Mouse (Mus musculus): ENCODE results near the gene Heatr6.

The Heatr6 gene

DNA sequence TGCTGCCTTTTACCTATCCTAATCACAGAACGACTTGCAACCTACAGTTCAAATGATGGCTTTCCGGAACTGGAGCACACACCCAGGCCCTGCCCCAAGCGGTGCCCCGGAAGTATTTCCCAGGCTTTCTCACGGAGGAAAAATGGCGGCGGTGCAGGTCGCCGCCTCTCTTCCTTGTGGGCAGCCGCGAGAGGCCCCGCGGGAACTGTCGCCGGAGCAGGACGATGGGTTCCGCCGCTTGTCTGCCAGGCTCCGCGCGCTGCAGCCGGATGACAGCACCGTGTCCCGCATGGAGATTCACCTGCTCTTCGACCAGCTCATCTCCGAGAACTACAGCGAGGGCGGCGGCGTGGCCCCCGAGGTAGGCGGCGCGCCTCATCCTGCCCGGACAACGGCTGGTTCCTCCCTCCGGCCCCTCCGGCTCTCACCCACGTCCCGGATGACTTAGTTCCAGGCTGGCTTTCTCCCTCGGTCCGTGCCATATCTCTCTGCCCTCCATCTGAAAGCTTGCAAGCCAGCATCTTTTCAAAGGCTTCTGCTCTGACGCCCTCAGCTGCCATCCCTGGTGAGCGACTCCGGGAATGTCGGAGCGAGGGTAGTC lies at the start of gene Heatr6:
Gene Heatr6 (plus strand): TSS at position 116 of the 601 bp plus-strand sequence.
- in situ Hi-C loops (cut with MboI, MseI): no loop called here

GRCm38 (mm10) chr11:83703705-83704104 lies 49.8 kb upstream of the Heatr6 start, which contains the start of gene Wfdc17:
Gene Wfdc17 (plus strand): TSS chr11:83703991.
- in situ Hi-C loops (cut with MboI, MseI): no loop called here

- in situ Hi-C loops (cut with MboI, MseI): no loop called here
Measured at GRCm38 (mm10) chr11:83708715-83709114, 44.8 kb upstream of the Heatr6 start, which contains the start of gene Wfdc18. Gene Wfdc18 (plus strand): TSS chr11:83709015.

DNA sequence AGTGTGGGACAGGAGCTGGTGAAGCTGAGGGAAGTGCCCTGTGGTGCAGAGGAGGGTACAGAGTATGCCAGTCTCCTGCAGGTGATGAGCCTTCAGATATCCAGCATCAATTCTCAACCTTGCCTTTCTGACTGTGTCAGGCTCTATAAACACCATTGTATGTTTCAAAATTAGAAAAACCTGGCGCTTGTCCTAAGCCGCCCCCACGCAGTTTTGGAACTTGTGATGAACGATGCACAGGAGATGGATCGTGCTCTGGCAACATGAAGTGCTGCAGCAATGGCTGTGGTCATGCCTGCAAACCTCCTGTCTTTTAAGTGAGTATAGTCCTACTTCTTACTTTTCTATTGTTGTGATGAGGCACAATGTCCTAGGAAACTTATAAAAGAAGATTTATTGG lies 43.8 kb upstream of the Heatr6 start:
- in situ Hi-C loops (cut with MboI, MseI): no loop called here

GRCm38 (mm10) chr11:83712671-83713070 lies 40.8 kb upstream of the Heatr6 start:
- in situ Hi-C loops (cut with MboI, MseI): no loop called here

DNA sequence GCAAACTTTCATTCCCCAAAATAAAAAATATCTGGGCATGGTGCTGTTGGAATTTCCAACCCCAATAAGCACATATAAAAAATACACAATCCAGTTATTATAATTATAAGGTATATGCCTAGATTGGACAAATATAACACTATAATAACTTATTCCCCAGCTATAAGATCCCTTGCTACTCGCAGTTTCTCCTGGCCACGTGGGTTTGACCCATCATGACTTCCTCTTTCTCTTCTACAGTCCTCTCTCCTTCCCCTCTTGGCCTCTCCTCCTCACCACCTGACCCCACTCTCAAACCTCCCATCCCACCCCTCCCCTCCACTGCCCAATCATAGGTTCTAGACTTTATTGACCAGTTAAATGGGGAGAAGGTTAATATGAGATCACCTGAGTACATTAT lies 39.6 kb upstream of the Heatr6 start:
- in situ Hi-C loops (cut with MboI, MseI): no loop called here

DNA sequence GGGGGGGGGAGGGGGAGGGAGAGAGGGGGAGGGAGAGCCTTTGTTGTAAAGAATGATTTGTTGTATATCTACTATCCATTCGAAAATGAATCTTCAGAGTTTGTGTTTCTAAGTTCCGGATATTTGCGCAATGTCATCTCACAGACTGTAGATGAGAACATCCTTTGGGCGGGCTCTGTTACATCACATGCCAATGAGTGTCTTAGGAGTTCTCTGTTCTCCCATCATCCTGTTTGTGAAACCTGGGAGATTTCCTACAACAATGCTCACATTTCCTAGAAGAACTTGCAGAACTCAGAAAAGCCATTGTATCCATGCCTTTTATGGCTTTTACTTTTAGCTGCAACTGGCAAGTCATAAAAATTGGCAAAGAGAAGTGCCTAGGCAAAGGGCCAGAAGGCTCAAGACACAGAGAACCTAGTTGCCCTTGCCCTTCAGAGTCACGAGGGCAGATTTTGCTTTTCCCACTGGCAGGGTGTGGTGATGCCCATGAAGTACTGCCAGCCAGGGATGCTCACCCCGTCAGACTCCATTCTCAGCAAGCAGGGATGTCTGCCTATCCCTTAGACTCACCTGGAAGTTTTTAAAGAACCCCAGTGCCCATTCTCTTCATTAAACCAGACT lies 36.3 kb upstream of the Heatr6 start:
- in situ Hi-C loops (cut with MboI, MseI): no loop called here

DNA sequence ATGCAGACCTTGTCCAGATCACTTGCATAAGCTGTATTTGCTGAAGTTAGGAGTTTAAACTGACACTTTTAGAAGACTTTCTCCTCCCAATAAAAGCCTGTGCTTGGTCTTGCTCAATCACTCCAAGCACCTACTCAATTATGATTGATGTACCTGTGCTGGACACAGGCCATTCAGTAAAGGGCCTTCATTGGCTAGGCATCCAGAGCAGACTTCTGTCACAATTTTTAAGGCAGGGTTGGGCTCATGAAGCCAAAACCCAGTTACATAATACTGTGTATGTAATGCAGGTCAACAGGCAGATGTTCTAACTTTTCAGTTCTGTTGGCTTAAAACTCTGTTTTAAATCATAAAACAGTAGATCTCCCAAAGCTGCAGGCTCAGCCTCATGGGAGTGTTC lies 32.7 kb upstream of the Heatr6 start:
- in situ Hi-C loops (cut with MboI, MseI): no loop called here

- in situ Hi-C loops (cut with MboI, MseI): no loop called here
Measured at GRCm38 (mm10) chr11:83728757-83729432, 24.6 kb upstream of the Heatr6 start.

- in situ Hi-C loops (cut with MboI, MseI): loop anchor here (10.0 kb wide), 1 partner anchor 96 kb away; no protein-coding TSS in a partner anchor
Measured at GRCm38 (mm10) chr11:83731116-83731515, 22.4 kb upstream of the Heatr6 start.

DNA sequence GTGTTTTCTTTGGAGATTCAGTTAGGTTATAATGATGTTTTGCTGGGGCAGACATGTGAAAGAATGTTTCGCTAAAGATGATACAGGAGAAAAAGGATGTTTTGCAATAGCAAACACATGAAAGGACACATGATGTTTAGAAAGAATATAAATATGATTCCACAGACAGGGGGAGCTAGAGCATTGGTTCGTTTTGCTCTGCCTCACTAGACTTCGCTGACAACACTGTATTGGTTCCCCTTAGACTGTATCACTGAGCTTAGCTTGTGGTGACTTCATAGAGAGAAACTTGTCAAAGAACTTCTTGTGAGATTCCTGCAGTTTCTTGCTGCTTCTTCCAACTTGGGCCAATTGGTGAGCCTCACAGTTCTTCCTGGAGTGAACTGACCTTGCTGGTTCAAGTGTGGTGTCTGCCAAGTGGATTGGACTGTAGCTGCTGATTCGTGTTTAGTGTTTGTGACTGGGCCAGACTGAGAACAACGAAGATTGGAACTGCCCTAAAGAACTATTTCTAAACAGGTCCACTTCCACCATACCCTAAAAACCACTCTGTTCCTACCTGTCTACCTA lies 20.3 kb upstream of the Heatr6 start:
- in situ Hi-C loops (cut with MboI, MseI): loop anchor here (10.0 kb wide), 1 partner anchor 98 kb away; no protein-coding TSS in a partner anchor

GRCm38 (mm10) chr11:83734215-83734614 lies 19.3 kb upstream of the Heatr6 start:
- in situ Hi-C loops (cut with MboI, MseI): loop anchor here (10.0 kb wide), 1 partner anchor 99 kb away; no protein-coding TSS in a partner anchor

GRCm38 (mm10) chr11:83735881-83736280 lies 17.6 kb upstream of the Heatr6 start:
- in situ Hi-C loops (cut with MboI, MseI): loop anchor here (5.0 to 10.0 kb wide), 2 partner anchors 101 to 184 kb away; no protein-coding TSS in a partner anchor

GRCm38 (mm10) chr11:83737109-83737558 lies 16.4 kb upstream of the Heatr6 start:
- in situ Hi-C loops (cut with MboI, MseI): loop anchor here (5.0 to 10.0 kb wide), 2 partner anchors 102 to 185 kb away; no protein-coding TSS in a partner anchor

- in situ Hi-C loops (cut with MboI, MseI): loop anchor here (5.0 to 10.0 kb wide), 2 partner anchors 104 to 187 kb away; no protein-coding TSS in a partner anchor
Measured at GRCm38 (mm10) chr11:83739241-83739640, 14.3 kb upstream of the Heatr6 start.

- in situ Hi-C loops (cut with MboI, MseI): no loop called here
Measured at GRCm38 (mm10) chr11:83740443-83740991, 13.0 kb upstream of the Heatr6 start.

GRCm38 (mm10) chr11:83741841-83742240 lies 11.7 kb upstream of the Heatr6 start:
- in situ Hi-C loops (cut with MboI, MseI): no loop called here

DNA sequence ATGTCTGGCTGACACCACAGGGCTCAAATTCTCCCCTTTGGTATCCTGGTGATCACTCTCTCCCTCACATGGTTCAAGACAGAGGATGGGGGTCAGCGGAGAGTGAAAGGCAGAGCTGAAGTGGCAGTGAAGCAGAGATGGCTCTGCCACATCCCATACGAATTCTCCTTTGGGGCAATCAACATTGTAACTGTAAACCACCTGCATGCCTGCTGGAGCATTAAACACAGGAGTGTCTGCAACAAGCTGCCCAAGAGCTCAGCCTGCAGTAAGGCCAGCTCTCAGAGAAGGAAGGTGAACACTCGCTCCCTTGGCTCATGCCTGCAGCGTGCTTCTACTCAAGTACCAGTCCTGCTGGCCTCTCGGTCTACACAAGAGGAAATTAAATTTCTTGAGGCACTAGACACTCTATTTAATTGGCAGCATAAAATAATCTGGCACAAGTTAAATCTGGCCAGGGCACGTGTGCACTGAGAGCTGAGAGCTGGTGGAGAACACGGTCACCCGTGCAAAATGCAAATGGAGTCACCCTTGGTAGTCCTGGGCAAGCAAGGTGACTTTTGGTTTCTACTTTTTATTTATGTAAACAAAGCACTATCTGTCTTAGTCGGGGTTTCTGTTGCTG lies 10.7 kb upstream of the Heatr6 start:
- in situ Hi-C loops (cut with MboI, MseI): no loop called here

DNA sequence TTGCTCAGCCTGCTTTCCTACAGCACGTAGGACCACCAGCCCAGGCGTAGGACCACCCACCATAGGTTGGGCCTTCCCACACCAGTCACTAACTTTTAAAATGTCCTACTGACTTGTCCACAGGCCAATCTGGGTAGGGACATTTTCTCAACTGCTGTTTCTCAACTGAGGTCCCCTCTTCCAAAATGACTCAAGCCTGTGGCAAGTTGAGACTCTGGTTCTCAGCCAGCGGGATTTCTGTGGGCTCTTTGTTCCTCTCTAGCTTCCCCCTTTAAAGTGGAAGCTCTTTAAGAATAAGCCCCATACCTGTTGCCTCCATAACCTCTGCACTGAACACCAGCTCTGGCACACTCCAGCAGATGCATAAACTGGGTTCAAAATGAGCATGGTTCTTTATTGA lies 10.0 kb upstream of the Heatr6 start:
- in situ Hi-C loops (cut with MboI, MseI): no loop called here

GRCm38 (mm10) chr11:83746152-83746551 lies 7.3 kb upstream of the Heatr6 start:
- in situ Hi-C loops (cut with MboI, MseI): no loop called here

DNA sequence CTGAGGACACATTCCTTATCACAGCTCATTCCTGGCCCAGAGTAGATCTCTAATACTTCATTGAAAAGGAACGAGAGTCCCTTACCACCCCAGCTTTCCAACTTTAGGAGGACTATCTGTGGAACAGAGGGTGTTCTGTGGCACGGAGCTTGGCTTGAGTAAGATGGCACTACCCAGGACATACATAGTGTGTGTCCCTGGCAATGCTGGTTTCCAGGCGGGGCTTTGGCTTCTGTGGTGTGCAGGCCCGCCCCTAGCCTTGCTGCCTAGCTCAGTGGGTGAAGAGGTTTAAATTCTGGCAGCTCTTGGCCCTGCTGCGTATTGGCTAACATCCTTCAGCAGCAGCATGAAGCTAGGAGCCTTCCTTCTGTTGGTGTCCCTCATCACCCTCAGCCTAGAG lies 6.8 kb upstream of the Heatr6 start, which contains the start of gene Wfdc21:
Gene Wfdc21 (plus strand): TSS at position 260 of the 400 bp plus-strand sequence.
- in situ Hi-C loops (cut with MboI, MseI): no loop called here

Data from T-helper 1 cell (primary cell).